Mouse (Mus musculus) lung, adult 2 months (tissue): ENCODE results near the gene Cst9.

Experiments
- CTCF ChIP-seq: fragments of 200-500 bp; IDR thresholded peaks from 2 replicates; pipeline ENCODE4 v1.5.1; 2011; ENCODE audit warnings: mild to moderate bottlenecking, low read length, control low read depth; ENCODE audit not compliant: insufficient read depth
- POLR2A ChIP-seq: fragments of 200-500 bp; IDR thresholded peaks from 2 replicates; pipeline ENCODE4 v1.6.1; 2011; ENCODE audit warnings: low read depth, mild to moderate bottlenecking, control low read depth, low read length, borderline replicate concordance; ENCODE audit errors: extremely low read depth

DNA sequence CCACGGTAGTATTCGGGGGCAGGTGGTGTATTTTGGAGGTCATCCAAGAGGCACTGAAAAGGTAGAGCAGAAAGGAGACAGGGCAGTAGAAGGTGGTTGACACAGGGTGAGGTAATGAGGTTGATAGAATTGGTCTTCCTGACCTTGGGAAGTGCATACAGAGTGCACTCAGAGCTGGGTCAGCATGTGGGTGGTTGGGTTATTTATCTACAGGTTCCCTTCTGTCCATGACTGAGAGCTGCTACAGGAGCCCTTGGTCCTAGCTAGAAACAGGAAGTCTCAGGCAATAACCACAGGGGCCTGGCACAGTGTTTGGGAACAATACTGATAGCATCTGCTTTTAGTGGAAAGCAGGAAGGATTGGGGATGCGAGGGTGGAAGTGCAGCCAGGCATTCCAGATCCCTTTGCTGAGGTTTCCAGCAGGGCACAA, 33.4 kb upstream of the Cst9 start:
- TF ChIP-seq POLR2A (no peak), CTCF (no peak)
